Mouse (Mus musculus): ENCODE results near the gene Fbxw22.
"Not testable (repeated sequence)": the region's sequence is repeated elsewhere in the genome, so short reads cannot be mapped to it uniquely, and the experiment has no call there.

The Fbxw22 gene

GRCm38 (mm10) chr9:109404196-109404595 lies at the start of gene Fbxw22:
Fbxw22 (minus strand) TSS chr9:109404296.
- DNase-seq (ENCODE audit: low read depth, low spot score) = not testable (repeated sequence)

- no peak for DNase-seq (ENCODE audit: low read depth, low spot score)
These were observed 44.9 kb upstream of the Fbxw22 start, which contains the start of gene Fbxw16 for GRCm38 (mm10) chr9:109449040-109449439. Fbxw16 (minus strand) TSS chr9:109449140.

GRCm38 (mm10) chr9:109432956-109433355 lies 28.9 kb upstream of the Fbxw22 start:
- no peak for DNase-seq (ENCODE audit: low read depth, low spot score)

GRCm38 (mm10) chr9:109339559-109339958 lies 64.5 kb downstream of the Fbxw22 start, which contains the start of gene Fbxw28:
Fbxw28 (minus strand) TSS chr9:109339659.
- not testable (repeated sequence) for DNase-seq (ENCODE audit: low read depth, low spot score)
